Mouse (Mus musculus): ENCODE data around the gene Dera.

Dera gene

DNA sequence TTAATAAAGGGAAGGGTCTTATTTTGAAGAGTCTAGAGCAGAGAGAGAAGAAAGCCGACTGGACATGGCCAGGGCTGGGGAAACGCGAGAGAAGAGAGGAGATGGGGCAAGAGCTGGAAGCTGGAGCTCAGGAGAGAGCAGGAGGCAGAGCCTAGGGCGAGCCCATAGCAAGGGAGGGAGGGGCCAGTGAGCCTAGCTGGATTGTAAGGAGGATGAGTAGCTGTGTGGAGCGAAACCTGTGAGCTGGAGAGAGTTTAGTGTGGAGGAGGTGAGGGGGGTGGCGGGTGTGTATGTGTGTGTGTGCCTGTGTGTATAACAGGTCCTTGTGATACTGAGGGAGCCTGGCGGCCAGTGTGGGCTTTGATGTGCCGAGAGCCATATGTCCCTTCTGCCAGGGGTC is 5.3 kb downstream of the Dera start:
- DNase-seq, result no peak

- no peak for DNase-seq
Observed at GRCm38 (mm10) chr6:137760966-137761365, 6.6 kb downstream of the Dera start.

- DNase-seq, result no peak
Observed at GRCm38 (mm10) chr6:137764572-137765210, 10.3 kb downstream of the Dera start.

GRCm38 (mm10) chr6:137766177-137766576 is 11.8 kb downstream of the Dera start:
- no peak for DNase-seq

GRCm38 (mm10) chr6:137771621-137772250 is 17.4 kb downstream of the Dera start:
- DNase-seq, result no peak

DNA sequence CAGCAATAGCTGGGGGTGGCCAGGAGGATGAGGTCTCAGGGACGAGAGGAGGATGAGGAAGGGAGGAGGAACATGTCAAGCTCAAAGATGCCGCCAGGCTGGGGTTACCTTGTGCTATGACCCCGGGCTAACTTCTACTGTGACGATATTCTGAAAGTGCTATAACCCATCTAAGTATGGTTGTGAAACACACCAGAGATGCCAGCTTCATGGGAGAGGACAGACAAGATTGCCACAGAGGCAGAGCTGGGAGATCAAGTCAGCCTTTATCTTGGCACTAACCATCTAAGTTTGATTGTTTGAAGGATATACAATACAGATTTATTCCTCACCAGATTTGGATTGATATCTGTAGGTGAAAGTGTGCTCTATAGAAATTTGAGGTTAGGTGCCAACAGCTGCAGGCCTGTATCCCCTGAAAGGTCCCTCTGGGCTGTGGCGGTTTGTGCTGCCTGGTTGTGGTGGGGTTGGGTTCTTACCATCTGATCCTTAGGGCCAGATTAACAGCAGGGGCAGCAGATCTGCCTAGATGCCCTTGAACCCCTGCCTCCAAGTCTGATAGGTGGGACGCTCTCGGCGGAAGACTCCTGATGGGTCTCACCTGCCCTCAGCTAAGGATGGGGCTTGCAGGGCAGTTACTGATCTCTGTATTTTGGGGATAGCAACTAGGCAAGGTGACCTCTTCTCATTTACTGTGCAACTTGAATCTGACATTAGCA is 18.7 kb downstream of the Dera start:
- DNase-seq, result no peak

DNA sequence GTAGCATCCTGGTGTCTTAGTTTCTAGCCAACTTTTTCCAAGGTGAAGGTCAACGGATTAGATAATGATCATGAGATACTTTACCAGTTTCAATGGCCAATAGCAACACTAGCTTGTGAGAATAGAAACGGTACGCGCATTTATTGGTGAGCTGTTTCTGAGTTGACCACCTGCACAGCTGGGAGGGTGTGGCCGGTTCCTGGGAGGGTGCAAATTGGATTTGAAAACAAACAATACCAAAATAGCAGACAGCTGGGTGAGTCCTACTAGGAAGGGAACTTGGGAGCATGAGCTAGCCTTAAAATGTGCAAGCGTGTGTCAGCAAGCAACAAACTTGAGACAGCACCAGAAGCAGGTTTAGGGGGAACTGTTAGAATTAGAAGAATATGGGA is 19.3 kb downstream of the Dera start:
- DNase-seq, result no peak

DNA sequence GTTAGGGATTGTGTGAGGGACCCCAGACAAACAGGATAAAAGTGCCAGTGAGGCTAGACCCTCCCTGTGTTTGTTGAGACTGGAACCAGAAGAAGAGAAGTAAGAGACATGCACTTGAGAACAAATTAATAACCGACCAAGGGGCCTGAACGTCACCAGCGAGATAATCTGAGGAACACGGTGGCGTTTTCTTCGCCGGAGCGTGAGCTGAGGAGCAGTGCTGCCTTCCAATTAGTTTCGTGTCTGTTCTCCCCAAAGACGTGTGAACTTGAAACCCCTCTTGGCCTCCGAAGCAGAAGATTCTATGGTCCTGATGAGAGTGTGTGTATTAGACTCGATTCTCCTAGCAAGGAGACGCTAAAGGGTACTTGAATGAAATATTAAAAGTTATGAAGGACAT is 19.8 kb downstream of the Dera start:
- no peak for DNase-seq

GRCm38 (mm10) chr6:137775159-137775558 is 20.8 kb downstream of the Dera start:
- DNase-seq, result no peak

GRCm38 (mm10) chr6:137776981-137777380 is 22.6 kb downstream of the Dera start:
- DNase-seq, result no peak

- no peak for DNase-seq
Observed at GRCm38 (mm10) chr6:137783899-137784637, 29.7 kb downstream of the Dera start.

DNA sequence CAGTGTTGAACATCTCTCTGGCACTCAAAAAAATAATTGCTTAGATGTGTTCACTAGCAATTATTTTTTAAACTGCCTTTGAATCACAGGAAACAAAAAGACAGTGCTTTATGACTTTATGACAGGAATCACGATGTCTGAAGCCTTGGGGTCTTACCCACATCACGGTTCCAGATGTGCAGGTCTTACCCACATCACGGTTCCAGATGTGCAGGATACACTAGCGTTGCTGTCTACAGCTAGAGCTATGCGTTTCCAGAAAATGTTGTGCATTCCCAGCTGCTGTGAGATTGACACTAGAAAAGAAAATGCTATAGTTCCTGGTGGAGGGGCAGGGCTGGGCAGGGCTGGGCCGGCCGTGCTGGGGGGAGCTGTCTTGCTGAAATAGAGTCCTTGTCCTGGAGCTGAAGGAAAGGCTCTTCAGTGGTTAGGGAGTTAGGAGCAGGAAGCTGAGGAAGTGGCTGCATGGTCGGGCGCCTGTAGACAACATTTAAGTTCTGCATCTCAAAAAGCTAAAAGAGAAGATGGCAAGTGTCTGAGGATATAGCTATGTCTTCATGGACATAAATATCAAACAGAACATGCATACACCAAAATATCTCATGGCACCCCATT is 34.7 kb downstream of the Dera start:
- no peak for DNase-seq

- no peak for DNase-seq
Observed at GRCm38 (mm10) chr6:137789658-137790057, 35.3 kb downstream of the Dera start.

DNA sequence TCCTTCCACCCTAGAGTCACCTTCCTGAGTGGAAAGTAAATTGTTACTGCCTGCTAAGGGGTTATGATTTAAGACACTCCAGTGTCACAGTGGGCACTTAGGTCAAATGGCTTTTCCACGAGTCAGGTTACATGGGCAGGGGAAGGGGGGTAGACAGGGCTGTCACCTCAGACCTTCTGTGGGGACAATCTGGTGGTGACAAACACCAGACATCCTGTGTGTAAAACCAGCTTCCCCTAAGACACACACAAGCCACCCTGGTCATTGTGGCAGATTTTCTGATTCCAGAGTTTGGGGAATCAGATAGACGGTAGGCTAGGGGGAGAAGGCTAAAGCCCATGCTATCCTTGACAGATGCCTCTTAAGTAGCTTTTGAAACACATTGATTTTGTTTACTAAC is 41.1 kb downstream of the Dera start:
- DNase-seq, result no peak

DNA sequence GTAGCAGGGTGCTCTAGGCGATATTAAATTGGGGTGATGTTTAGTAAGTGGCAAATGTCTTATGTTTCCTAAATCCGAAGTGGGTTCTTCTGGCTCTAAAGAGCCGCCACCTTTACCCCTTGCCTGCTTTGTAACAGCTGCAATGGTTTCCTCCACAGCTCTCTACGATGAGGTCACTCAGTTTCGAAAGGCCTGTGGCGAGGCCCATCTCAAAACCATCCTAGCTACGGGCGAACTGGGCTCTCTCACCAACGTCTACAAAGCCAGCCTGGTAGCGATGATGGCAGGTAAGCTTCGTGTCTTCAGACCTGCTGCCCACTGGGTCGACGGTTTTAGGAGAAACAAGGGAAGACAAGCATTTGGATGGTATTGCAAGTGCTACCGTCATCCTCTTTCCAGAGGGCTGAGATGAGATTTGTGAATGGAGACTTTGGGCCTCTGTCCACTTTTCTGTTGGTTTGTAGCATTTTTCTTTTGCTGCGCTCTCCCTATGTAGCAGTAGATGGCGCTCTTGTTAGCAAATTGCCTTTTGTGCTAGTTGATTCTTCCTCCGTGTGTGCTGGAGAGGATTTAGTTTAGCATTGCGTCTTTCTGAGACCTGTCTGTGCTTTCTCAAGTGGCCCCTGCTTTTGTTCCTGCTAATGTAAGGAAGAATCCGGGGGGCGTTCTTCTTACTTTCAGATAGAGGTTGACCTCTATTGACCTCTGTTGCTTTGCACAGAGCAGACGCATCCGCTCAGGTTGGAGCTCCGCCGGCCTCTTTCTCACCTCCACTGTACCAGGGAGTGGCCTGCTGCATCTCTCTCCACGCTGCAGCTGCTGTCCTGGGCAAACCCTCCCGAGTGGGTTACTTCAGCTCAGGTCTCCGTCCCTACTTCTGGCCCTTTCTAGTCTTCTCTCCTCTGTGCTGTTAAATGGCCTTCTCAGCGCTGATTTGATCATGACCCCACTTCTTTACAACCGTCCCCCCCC is 42.5 kb downstream of the Dera start:
- DNase-seq, result no peak

DNA sequence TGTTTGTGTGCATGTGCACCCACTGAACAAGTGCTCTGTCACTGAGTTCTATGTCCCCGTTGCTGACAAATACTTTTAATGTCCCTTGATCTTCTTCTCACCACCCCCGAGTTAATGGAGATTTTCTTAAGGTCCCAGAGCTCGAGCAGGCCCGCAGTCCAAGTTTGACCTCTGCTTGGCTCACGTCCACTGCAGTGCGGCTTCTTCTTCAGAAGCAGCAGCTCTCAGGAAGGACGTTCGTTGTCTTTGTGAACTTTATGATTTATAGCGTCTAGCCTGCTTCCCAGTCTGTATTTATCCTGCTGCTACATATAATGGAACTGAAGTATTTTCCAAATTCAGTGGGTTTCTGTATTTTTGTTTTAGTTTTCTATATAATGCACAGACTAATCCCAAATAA is 44.9 kb downstream of the Dera start:
- no peak for DNase-seq

DNA sequence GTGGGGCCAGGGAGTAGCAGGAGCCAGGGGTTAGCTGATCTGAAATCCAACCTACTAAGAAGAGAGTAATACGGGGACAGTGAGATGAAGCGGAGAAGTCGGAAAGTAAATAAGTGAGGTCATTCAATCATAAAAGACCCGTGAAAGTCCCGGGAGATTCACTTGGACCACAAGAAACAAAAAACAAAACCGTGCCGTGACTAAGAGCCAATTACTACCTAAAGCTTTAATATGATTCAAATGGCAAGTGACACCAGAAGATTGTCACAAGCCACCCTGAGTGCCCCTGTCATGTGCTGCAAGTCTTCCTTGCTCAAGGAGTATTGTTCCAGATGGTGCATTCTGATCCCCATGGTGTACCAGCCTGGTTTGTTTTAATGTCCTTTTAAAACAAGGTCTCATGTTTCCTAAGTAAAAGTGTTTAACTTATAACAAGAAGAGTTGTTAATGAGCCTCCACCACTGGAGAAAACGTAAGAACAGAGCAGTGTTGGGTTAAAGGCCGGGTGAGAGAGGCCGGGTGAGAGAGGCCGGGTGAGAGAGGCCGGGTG is 49.2 kb downstream of the Dera start:
- DNase-seq, result no peak

- no peak for DNase-seq
Observed at GRCm38 (mm10) chr6:137804121-137804520, 49.8 kb downstream of the Dera start.

GRCm38 (mm10) chr6:137804606-137805005 is 50.3 kb downstream of the Dera start:
- DNase-seq, result no peak

- DNase-seq, result no peak
Observed at GRCm38 (mm10) chr6:137806342-137806741, 52.0 kb downstream of the Dera start.

DNA sequence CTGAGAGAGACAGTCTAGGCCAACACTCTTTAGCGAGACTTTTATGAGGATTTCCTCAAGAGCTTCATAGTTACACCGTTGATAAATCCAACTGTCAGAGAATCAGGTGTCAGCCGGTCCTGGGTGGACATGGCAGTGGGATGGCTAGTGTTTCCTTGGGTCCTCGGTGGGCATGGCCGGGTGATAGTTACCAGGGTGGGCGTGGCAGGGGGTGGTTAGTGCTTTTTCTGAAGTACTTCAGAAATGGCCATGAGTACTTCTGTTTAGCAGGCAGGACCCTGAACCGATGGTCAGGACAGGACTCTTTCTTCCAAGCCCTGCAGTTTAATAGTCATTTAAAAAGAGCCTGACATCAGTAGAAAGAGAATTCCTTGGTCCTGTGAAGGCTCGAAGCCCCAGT is 52.5 kb downstream of the Dera start:
- DNase-seq, result no peak

GRCm38 (mm10) chr6:137807296-137807695 is 53.0 kb downstream of the Dera start:
- DNase-seq, result no peak

Measured in cerebellum, adult 11 months (tissue).